Mouse (Mus musculus) cerebellum, adult 9-11 months (tissue): ENCODE data around the gene Hdac11.
A peak's percentile ranks its signal among the peaks of the same experiment; 100 is the strongest.
"Not testable (repeated sequence)": the region's sequence is repeated elsewhere in the genome, so short reads cannot be mapped to it uniquely, and the experiment has no call there.

ENCODE experiments used
- DNase-seq: peaks from one replicate; pipeline ENCODE4 v3.0.0; 2022

Hdac11 gene

DNA sequence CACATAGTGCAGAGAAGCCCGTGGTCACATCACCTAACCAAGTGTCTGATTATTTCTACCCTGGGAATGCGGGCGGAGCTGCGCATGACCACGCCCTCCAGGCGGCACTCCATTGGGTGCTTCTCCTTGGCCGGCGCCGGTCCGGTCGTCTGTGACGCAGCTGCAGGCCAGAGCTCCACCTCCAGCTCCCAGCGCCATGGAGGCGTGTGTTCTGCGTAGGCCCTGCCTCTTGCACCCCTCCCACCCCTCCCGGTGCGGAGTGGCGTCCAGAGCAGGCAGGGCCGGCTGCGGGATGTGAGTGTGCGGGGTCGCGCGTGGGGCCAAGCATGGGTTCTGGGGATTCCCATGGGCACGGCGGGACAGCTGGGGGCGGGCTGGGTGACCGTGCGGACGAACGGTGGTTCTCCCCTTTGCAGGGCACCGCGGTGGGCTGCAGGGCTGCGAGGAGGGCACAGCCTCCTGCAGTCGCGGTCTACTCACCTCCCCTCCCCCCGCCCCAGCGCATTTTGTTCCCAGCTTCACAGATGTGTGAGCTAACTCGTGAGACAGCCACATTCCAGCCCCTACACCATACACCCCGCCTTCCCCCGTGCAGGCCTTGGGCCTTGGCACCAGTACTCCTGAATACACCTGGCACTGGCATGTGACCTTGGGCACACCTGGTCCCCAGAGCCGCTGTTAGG is at the start of gene Hdac11:
Gene Hdac11, plus strand, starts transcription at position 112 of the 683 bp plus-strand sequence.
- DNase-seq = peak; percentile 97

DNA sequence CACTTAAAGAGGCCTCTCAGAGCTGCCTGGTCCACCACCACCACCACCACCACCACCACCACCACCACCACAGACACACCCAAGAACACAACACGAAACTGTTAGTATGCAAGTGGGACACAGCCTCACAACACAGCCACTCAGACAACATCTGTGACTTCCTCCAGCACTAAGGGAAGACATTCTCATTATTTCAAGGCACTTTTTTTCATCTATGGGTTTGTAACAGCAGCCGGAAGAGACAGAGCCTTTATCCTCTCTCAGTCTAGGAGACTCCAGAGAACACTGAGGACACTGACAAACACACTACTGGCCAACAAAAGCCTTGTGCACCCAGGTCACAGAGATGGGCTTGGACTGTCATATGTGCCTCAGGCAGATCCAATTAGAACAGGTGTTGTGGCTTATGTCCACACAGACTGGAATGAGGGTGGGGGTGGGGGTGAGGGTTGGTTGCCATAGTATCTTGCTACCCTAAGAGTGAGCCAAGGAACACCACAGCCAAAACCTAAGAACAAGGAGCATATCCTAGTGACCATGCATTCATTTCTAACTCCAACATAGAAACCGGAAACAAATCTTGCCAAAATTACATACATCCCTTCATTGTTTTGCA is 48.1 kb upstream of the Hdac11 start:
- DNase-seq = no peak

DNA sequence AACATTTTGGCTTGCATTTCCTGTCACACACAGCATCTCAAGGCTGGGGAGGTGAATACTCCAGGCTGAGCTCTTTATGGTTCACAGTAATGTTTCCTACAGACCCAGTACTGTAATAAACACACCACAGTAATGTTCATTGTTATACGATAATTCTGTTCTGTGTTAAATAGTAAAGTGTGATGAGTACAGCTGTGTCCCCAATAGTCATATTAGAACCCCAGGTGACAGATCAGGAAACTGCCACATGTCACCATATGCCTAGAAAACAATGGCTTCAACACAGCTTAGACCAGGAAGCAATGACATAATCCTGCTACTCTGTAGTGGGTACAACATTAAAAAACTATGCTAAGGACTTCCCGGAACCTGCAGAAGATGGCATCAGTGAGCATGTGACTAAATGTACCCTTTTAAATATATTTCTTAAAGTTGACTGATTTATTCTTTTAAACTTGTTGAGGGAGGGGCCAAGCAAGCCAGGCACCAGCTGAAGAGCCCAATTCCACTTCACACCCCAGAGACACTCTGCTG is 47.5 kb upstream of the Hdac11 start:
- no peak for DNase-seq

DNA sequence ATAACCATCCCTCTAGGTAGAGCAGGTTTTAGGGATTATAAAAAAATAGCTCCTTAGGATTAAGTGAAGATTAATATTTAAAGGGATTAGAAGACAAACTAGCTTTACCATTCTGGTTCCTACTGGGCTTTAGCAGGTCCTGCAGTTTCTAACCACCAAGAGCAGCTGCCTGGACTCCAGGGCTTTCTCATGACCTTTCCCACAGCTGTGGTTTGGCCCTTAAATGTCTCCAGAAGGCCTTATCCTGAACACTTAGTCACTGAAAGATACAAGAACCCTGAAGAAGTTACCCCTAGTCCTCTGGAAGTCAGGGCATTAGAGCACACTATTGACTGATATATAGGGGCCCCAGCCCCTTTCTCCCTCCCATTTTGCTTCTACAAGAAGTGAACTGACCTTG is 47.0 kb upstream of the Hdac11 start:
- no peak for DNase-seq

DNA sequence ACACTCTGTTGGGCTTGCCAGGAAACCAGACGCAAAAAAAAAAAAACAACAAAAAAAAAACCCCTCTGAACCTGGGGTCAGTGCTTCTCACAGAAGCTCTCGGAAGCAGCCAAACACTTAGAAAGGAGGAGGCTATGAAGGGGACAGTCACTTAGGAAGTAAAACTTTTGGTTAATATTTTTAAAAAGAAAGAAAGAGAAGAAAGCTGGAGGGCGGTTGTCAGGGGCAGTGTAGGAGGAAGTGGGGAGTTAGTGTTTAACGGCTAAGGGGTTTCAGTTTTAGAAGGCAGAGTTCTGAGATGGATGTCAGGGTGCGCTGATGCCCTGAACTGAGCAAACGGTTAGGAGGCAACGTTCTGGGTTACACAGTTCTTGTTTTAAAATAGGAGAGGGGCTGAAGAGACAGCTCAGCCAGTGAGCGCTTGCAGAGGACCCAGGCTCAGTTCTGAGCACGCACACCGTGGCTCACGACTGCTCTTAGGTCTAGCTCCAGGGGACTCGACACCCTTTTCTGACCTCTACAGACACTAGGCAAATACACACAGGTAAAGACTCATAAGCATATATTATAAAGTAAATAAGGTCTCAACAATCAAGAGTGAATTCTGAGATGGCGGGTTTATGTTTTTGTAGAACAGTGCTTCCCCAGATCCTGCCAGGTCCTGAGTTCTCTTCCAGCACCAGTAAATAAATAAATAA is 46.0 kb upstream of the Hdac11 start:
- DNase-seq = no peak

DNA sequence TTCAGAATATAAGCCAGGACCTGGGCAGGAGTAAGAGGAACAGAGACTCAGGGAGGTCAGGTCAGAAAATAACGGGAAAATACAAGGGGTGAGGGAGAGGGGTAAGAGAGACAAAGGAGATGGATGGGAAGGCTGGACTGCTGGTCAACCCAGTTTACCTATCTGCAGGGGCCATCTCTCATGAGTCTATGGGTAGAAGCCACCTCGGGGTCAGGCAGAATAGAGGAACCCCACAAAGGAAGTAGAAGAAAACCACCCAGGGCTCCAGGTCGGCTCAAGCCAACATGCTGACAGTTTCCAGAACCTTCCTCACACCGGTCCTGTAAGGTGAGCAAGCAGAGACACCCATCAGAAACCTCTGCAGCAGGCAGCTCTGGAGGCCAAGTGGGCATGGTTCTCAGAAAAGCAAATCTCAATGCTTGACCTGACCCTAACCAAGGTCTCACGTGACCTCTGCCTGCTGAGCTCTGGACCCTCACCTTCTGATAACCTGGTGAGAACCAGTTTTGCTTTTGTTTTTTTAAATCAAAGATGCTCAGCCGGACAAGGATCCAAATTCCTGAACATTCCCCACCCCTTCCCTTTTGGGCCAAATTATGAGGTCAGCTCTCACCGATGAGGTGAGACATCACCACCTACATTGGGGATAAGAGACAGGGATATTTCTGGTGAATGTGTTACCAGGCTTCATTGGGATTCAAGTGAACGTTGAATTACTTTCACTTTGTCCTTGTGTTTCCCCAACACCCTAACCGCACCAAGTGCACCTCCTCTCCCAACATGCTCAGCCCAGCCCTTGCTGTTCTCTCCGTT is 45.1 kb upstream of the Hdac11 start:
- no peak for DNase-seq

DNA sequence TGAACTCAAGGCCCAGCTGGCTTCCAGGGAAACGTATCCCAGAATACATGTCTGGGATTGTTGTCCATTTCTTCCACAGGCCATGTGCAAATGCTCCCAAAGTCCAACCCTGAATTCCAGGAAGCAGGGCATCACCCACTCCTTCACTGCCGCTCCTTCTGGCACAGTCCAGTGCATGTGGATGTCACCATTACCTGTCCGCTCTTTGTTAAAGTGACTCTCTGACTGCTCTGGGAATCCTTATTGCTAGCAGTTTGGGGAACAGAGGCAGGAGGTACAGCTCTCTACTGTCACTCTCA is 44.6 kb upstream of the Hdac11 start:
- no peak for DNase-seq

DNA sequence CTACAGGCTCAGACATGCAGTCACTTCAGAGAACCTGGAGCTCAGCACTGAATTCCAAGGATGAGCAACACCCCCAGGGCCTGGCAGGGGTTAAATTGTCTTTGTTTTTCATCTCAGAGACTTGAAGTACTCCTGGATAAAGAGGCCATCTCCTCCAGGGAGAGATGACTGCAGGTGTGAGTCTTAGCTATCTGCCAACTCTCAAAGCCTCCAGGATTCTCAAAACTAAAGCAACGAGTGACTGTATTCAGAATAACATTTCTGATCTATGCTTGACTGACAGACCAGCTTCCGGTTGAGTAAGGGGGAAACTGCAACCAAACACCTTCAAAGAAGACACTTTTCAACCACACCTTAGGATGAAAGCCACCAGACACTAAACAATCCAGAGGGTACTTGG is 41.7 kb upstream of the Hdac11 start:
- no peak for DNase-seq

DNA sequence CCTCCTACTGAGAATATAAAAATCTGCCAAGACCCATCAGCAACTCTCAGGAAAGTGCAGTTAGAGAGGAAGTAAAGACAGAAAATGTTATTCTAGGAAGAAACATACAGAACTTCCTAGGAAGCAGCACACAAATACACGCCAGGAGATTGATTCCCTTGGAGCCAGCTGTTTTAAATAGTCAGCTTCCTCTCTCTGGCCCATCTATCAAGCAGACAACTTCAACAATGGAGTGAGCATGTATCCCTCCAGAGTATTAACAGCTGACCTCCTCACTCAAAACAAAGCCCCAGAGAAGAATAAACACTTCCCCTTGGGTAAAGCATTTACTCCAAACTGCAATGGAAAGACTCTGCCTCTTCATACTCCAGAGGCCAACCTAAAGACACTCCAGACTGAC is 41.3 kb upstream of the Hdac11 start:
- DNase-seq = no peak

DNA sequence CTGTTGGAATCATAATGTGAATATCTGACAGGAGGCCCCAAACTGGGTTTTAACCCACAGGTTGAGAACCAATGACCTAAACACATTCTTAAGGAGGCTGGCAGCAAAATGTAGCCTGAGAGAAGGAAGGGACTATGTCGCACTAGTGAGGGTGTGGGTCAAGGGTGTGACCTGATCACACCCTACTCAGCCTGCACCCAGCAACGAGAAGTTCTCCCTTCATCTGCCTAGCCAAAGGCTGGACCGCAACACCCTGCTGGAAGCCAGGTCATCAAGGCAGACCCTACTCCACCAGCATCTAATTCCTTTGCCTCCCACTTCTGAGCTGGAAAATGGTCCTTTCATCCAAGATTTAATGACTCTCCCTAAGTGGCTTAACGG is 40.6 kb upstream of the Hdac11 start:
- no peak for DNase-seq

DNA sequence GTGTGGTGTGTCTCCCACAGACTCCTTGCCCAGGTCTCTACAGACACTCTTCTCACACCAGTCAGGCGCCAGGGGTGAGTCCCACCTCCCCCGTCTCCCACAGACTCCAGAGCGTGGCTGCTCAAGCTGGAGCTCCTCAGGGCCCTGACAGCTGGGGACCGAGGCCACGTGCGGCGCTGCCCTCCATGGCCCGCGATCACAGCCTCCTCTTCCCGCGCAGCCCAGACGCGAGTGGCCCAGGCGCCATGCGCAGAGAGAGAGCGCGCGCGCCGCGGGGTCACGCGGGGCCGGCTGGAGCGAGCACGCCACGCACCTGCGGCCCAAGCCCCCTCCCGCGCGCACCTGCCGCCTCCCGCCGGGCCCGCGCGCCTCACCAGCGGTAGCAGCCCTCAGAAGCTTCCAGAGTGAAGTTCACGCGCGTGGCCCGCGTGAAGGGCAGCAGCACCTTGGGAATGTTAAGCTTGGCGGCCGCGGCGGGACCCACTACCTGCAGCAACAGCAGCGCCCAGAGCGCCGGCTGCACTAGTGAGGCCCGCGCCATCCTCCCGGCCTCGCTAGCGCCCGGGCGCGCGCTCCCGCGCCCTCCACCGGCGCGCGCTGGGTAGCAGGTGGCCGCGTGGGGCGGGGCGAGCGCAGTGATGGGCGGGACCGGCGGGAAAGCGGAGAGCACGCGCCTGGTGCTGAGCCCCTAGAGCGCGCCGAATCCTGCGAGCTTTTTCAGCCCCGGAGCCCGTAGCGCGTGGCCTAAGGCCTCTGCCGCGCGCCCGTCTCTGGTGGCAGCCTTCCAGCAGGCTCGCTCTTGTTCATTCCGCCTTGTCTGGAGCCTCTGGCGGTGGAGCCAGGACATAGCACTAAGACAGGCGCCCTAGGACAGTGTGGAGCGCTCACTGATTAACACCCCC is 40.0 kb upstream of the Hdac11 start, which contains the start of gene Nup210:
Gene Nup210, minus strand, starts transcription at position 586 of the 902 bp plus-strand sequence.
- peak; percentile 98 for DNase-seq

DNA sequence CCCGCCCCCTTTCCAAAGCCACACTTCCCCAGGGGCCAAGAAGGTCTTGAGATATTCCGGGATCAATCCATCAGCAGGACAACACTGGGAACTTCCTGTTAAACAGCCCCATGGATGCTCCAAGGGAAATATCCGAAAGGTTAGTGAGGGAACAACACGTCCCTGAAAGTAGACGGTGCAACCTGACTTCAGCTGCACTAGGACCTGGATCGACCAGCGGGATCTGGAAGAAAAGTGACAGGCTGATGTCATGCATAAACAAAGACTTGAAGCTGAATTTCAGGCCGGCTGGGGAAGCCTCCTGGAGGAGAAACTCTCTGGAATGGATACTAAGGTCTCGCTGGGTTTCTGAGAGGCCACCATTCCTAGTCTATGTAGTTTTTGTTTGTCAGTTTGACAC is 39.3 kb upstream of the Hdac11 start:
- no peak for DNase-seq

DNA sequence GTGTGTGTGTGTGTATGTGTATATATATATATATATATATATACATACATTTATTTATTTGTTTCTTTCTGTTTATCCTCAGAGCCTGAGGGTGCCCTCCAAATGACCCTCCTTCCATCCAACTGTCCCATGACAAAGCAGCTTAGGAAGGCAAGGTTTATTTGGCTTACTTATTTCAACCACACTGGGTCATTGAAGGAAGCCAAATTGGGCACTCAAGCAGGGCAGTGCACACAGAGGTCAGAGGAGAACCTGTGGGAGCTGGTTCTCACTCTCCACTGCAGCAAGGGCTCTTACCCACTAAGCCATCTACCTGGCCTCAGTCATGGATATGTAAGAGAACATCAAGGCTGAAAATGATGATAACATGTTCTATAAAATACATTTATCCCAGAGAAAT is 37.9 kb upstream of the Hdac11 start:
- DNase-seq = no peak

DNA sequence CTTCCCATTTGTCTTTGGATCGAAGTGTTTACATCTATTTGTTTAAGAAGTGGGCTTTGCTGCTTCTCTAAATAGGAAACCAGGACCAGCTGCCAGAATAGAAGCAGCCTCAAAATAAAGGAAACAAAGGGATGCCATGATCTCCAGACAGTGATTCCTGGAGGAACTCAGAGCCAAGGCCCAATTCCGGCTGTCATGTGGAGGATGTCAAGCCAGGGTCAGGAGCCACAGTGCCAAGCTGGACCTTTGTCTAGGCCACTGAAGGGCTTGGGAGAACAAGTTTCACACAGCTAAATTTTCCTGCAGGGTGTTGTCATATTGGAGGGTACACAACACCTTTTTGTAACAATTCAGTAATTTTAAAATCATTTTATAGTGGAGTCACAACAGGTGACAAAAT is 36.3 kb upstream of the Hdac11 start:
- DNase-seq = no peak

DNA sequence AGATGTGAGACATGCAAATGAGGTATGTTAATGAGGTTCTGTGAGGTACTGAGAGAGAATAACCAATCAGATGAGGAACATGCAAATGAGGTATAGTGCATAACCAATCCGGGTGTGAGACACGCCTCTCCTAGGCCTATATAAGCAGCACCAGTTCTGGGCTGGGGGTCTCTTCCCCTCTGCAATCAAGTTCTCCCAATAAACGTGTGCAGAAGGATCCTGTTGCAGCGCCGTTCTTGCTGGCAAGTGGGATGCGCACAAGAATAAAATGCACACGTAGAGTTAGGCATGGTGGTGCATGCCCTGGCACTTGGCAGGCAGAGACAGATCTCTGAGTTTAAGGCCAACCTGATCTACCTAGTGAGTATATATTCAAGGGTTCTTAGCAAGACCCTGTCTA is 35.4 kb upstream of the Hdac11 start:
- not testable (repeated sequence) for DNase-seq

DNA sequence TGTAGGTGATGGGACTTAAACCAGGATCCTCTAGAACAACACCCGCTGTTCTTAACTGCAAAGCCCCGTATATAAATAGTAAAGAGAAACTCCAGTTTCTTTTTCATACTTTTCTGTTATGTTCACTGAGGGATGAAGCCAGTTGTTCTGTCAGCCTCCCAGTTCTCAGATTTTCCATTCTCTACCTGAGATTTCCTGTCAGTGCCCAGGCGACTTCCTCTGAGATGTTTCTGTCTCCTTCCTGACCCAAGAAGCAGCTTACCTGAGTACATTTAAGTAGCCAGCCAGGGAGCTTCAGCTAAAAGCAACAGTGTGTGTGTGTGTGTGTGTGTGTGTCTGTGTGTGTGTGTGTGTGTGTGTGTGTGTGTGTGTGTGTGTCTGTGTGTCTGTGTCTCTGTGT is 33.0 kb upstream of the Hdac11 start:
- no peak for DNase-seq

DNA sequence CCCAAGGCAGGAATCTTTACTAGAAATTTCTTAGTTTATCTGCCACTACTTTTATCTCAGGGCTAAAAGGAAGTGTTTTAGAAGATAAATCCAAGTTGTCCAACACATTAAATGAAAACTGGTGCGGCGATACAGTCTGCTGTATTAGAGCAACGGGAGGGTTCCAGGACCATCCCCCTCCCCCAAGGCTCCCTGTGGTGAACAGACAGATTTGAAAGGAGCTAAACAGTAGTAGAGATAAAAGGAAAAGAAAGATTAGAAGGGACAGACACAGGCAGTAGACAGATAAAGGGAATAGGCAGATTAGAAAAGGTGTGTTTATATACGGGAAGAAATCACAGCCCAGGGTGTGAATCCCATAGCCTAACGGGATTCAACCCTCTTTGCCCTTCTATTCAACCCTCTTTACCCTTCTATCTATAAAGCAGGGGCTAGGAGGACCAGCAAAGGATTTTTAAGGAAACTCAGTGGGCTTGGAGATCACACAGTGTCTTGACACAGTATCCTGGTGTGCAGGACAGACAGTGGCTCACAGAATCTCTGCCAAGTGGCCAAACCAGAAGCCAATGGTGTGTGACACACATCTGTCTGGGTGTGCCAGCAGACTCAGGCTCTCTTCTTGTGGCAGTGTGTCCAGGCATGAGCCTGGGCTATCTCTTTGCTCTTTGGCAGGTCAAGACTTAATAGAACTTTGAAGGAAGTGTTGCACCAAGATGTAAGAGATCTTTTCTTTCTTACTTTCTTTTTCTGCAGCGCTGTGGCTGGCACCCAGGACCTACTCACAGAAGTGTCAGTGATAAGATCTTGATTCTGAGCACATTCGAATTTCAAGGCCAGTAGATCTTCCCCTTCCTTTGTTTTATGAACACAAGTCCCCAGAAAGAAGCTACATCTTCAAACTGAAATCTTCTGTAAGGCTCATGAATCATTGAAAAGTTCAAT is 31.9 kb upstream of the Hdac11 start:
- no peak for DNase-seq

DNA sequence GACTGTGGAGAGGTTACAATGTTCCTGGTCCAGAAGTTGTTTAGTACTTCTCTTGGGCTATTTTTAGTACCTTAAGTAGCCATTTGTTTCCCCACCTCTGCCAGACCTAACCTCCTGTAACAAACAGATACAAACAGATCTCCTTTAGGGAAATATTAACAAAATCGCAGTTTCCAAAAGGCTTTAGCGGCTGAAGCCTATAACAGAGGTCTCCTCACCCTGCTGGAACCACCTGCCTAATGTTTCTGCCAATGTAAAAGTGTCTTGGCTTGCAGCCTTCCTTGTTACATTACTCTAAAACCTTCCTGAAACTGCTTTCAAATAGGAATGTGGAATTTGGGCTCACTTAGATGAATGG is 31.3 kb upstream of the Hdac11 start:
- DNase-seq = no peak

DNA sequence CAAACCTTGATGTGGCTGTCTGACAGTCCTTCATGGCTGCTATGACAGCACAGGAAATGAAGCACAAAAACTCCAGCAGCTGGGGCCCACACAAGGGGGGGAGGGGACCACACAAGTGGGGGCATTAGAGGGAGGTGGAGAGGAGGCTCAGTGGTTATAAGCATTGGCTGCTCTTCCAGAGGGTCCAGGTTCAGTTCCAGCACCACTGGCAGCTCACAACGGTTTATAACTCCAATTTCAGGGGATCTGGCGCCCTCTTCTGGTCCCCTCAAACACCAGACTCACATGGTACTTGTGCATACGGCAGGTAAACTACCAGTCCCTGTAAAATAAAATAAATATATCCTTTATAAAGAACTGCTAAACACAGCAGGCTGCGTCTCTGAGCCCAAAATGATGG is 27.5 kb upstream of the Hdac11 start:
- no peak for DNase-seq

DNA sequence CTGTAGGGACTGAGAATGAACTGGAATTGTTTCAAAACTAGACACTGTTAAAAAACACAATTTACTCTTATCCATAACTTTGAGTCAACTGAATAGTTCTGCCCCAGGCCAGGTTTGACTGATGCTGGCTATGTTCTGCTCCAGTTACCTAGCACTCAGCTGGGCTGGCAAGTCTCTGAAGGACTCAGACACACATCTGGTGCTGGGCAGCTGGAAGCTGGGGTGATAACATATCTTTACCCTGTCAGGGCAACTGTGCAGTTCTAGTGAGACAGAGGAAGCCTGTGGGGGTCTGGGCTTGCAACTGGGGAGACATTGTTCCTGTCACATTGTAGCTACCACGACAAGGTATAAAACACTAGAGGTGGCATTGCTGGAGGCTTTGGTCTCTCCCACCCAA is 25.6 kb upstream of the Hdac11 start:
- no peak for DNase-seq

DNA sequence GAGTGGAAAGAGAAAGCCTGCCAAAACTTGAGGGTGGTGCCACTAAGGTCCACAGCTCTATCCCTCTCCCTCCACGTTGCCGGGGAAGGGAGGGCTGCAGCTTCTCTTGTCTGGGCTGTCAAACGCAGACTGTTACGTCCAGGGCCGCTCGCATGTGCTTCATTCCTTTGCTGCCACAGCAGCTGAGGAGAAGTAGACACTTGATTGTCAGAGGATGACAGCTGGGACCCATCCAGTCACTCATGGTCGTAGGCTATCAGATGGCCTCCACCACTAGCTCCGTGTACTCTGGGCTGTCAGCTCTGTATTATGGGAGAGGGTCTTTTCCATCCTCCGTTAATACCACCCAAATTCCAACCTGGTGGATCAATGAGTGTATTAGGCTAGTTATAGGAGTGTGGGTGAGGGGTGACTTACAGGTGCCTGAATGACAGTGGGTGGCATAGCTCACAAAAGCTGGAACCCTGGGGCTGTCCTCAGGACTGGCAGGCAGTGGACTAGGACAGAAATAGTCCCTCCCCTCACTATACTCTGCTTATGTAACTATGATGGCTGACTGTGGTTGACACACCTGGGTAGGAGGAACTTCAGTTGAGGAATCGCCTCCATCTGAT is 19.0 kb upstream of the Hdac11 start:
- DNase-seq = no peak
